Mouse (Mus musculus) heart, embryonic 15.5 days (tissue): Measurements from ENCODE around the gene Stat2. TPM values are rescaled to one million over a fixed set of nuclear protein-coding genes. Genes with fewer than 3 reads are reported as not detected.
"Not testable (repeated sequence)": the region's sequence is repeated elsewhere in the genome, so short reads cannot be mapped to it uniquely, and the experiment has no call there.

Source experiments
- ATAC-seq: fragments of 200-750 bp; cut with Nextera tagmentation; replicated peaks from 2 replicates; pipeline ENCODE4 v1.8.0; 2017; ENCODE audit warnings: low read depth, moderate TSS enrichment; ENCODE audit not compliant: insufficient number of reproducible peaks, insufficient read depth, low FRiP score
- H3K27ac ChIP-seq: fragments of 300-500 bp; sonication (generic); 2 replicates; pipeline ENCODE4 v1.5.1; 2015; ENCODE audit warnings: mild to moderate bottlenecking, inconsistent platforms
- H3K27me3 ChIP-seq: fragments of 300-500 bp; sonication (generic); 2 replicates; pipeline ENCODE4 v1.6.1; 2015; ENCODE audit warnings: inconsistent platforms
- H3K36me3 ChIP-seq: fragments of 300-500 bp; sonication (generic); 2 replicates; pipeline ENCODE4 v1.6.1; 2015; ENCODE audit warnings: mild to moderate bottlenecking, inconsistent platforms
- H3K4me1 ChIP-seq: fragments of 300-500 bp; sonication (generic); replicated peaks from 2 replicates; pipeline ENCODE4 v1.6.1; 2015; ENCODE audit warnings: inconsistent platforms
- H3K4me2 ChIP-seq: fragments of 300-500 bp; sonication (generic); 2 replicates; pipeline ENCODE4 v1.6.1; 2015; ENCODE audit warnings: inconsistent platforms, mild to moderate bottlenecking, moderate library complexity
- H3K4me3 ChIP-seq: fragments of 300-500 bp; sonication (generic); 2 replicates; pipeline ENCODE4 v1.5.1; 2015; ENCODE audit warnings: mild to moderate bottlenecking, inconsistent platforms
- H3K9ac ChIP-seq: fragments of 300-500 bp; sonication (generic); 2 replicates; pipeline ENCODE4 v1.6.1; 2015; ENCODE audit warnings: mild to moderate bottlenecking, inconsistent platforms
- H3K9me3 ChIP-seq: fragments of 300-500 bp; sonication (generic); replicated peaks from 2 replicates; pipeline ENCODE4 v1.6.1; 2016; ENCODE audit warnings: inconsistent platforms
- WGBS: fragments of 180-500 bp; shearing (Covaris S2); methylation state at CpG from one replicate; pipeline ENCODE4 v1.1.7; 2015; ENCODE audit warnings: mixed read lengths; 5-methylcytosine and 5-hydroxymethylcytosine counted together
- polyA plus RNA-seq: library from polyadenylated mRNA; unstranded; fragments of >200 nt; fragmentation: Nextera tagmentation; extraction: Ambion mirVana; gene quantifications from 2 replicates; pipeline ENCODE4 v1.2.1, GENCODE M21; 2015

Gene Stat2
- polyA plus RNA-seq, 1 experiment from 2014 or later: 9.6 TPM

GRCm38 (mm10) chr10:128280943-128281342 is 10.6 kb downstream of the Stat2 start:
- Histone ChIP-seq H3K36me3 (peaks cover 59% of the 10 kb centered on the region), H3K9ac (no peak overlapping the region), H3K9me3 (no peaks in the 10 kb centered on the region), H3K4me2 (no peak overlapping the region), H3K4me3 (no peak overlapping the region), H3K27ac (no peak overlapping the region), H3K4me1 (no peaks in the 10 kb centered on the region), H3K27me3 (no peaks in the 10 kb centered on the region)
- 83% methylated on average over 6 of the region's 6 CpGs for WGBS
- no peak for ATAC-seq

GRCm38 (mm10) chr10:128281682-128282081 is 11.3 kb downstream of the Stat2 start:
- H3K4me3 ChIP-seq: no peak overlapping the region
- no peak for ATAC-seq
- no peak overlapping the region for H3K4me2 ChIP-seq
- no peaks in the 10 kb centered on the region for H3K9me3 ChIP-seq
- peaks cover 58% of the 10 kb centered on the region for H3K36me3 ChIP-seq
- WGBS: 86% methylated on average over 14 of the region's 14 CpGs
- no peaks in the 10 kb centered on the region for H3K27me3 ChIP-seq
- H3K9ac ChIP-seq: no peak overlapping the region
- no peak overlapping the region for H3K27ac ChIP-seq
- no peaks in the 10 kb centered on the region for H3K4me1 ChIP-seq

GRCm38 (mm10) chr10:128282886-128283450 is 12.6 kb downstream of the Stat2 start:
- 85% methylated on average over 20 of the region's 20 CpGs for WGBS
- Histone ChIP-seq H3K36me3 (peaks cover 65% of the 10 kb centered on the region), H3K9ac (no peak overlapping the region)

DNA sequence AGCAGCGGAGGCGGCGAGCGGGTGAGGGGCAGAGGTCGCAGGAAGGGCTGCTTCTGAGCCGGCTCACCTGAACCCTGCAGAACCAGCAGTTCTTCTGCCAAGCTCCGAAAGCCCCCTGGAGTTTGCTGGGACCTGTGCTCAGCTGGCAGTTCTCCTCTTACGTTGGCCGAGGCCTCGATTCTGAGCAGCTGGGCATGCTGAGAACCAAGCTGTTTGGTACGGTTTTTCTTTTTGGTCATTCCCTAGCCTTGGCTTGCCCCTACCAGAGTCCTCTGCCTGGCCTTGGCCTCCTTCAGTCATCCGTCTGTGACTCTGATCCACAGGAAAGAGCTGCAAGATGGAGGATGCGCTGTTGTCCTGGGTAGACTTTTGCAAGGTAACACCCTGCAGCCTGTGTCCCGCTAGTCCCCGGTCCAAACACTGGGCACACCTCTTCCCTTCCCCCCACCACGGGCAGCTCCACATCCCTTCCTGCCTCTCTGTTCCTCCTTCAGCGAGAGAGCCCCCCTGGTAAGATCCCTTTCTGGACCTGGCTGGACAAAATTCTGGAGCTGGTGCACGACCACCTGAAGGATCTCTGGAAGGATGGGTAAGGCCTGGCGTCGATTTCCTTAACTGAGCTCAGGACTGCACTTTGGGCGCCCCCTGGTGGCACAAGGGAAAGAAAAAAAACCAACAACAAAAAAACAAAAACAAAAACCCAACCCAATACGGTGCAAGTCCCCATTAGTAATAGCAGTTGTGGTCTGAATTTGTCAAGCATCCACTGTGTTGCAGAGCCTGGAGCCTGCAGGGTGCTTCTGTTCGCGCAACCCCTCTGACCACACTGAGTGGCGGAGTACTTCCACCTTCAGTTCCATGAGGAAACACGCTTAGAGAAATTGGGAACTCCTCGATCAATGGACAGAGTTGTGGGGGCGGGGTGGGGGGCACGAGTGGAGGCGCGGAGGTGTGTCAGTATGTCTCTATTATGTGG is 13.5 kb downstream of the Stat2 start:
- 65% methylated on average over 31 of the region's 31 CpGs for WGBS
- Histone ChIP-seq H3K27me3 (no peaks in the 10 kb centered on the region), H3K27ac (no peak overlapping the region), H3K9me3 (no peaks in the 10 kb centered on the region), H3K4me3 (no peak overlapping the region), H3K4me1 (no peaks in the 10 kb centered on the region), H3K4me2 (no peak overlapping the region), H3K9ac (no peak overlapping the region), H3K36me3 (peaks cover 67% of the 10 kb centered on the region)
- no peak for ATAC-seq

More at GRCm38 (mm10) chr10:128282886-128283450, 12.6 kb downstream of the Stat2 start:
- Histone ChIP-seq H3K27me3 (no peaks in the 10 kb centered on the region), H3K4me1 (no peaks in the 10 kb centered on the region), H3K4me2 (no peak overlapping the region), H3K4me3 (no peak overlapping the region), H3K27ac (no peak overlapping the region), H3K9me3 (no peaks in the 10 kb centered on the region)
- no peak for ATAC-seq

GRCm38 (mm10) chr10:128290594-128290993 is 20.2 kb downstream of the Stat2 start:
- 73% methylated on average over 1 of the region's 1 CpGs for WGBS
- H3K36me3 ChIP-seq: peaks cover 34% of the 10 kb centered on the region
- not testable (repeated sequence) for H3K9me3 ChIP-seq, H3K9ac ChIP-seq, H3K27ac ChIP-seq, H3K4me3 ChIP-seq, H3K4me2 ChIP-seq, H3K27me3 ChIP-seq, ATAC-seq, H3K4me1 ChIP-seq

- Histone ChIP-seq H3K4me2 (peak overlapping the region; percentile 45), H3K27ac (peak overlapping the region; percentile 79), H3K9ac (0 out of 2 replicates have a peak overlapping the region, but pooled peaks have one; percentile 7), H3K4me1 (peaks cover 20% of the 10 kb centered on the region), H3K36me3 (peaks cover 10% of the 10 kb centered on the region), H3K4me3 (no peak overlapping the region), H3K9me3 (no peaks in the 10 kb centered on the region), H3K27me3 (no peaks in the 10 kb centered on the region)
- 67% methylated on average over 13 of the region's 13 CpGs for WGBS
- ATAC-seq: no peak
Observed at GRCm38 (mm10) chr10:128296370-128297090, 26.2 kb downstream of the Stat2 start.

DNA sequence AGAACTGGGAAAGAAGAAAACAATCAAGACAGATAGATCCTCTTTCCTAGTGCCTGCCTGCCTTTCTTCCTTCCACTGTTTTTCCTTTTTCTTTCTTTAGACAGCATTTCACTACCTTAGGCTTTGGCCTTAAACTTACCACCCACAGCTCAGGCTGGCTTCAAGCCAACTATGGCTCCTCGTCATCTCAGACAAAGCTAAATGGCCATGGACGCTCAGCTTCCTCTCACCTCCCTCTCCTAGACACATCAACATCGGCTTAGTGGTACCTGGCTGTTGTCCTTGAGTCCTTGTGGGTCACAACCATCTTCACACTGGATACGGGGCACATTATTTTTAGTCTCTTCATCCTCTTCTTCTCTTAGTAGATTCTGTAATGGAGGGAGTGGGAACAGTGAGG is 26.9 kb downstream of the Stat2 start:
- H3K4me1 ChIP-seq: peaks cover 21% of the 10 kb centered on the region

DNA sequence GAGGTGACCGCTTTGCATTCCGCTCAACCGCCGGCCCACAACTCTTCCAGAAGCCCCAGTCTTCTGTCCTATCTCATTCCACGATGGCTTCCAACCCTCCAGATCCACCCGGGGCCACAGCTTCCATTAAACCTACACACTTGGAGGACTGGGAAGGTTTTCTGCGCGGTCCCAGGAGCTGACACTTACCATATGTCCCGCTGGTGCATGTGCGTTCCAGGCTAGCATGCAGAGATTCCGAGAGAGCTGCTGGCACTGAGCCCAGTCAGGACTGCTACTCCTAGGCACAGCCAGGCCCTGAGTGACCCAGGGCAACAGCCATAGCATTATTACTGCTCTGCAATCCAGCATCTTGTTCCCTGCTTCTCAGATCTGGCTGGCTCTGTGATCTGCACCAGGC is 27.3 kb downstream of the Stat2 start:
- Histone ChIP-seq H3K4me2 (peak overlapping the region; percentile 45), H3K4me1 (peaks cover 25% of the 10 kb centered on the region), H3K9ac (no peak overlapping the region), H3K27ac (peak overlapping the region; percentile 79), H3K9me3 (no peaks in the 10 kb centered on the region), H3K27me3 (no peaks in the 10 kb centered on the region), H3K4me3 (peak overlapping the region; percentile 29), H3K36me3 (no peaks in the 10 kb centered on the region; the same call in 1 of the 2 replicates)
- 50% methylated on average over 11 of the region's 11 CpGs for WGBS
- peak; percentile 87 for ATAC-seq

More for the DNA sequence above, 26.9 kb downstream of the Stat2 start:
- Histone ChIP-seq H3K9ac (0 out of 2 replicates have a peak overlapping the region, but pooled peaks have one; percentile 7), H3K27me3 (no peaks in the 10 kb centered on the region), H3K9me3 (no peaks in the 10 kb centered on the region), H3K36me3 (peaks cover 3% of the 10 kb centered on the region), H3K27ac (peak overlapping the region; percentile 79), H3K4me3 (peak overlapping the region; percentile 29), H3K4me2 (peak overlapping the region; percentile 45)
- ATAC-seq: no peak
- WGBS: 47% methylated on average over 4 of the region's 4 CpGs

- no peaks in the 10 kb centered on the region for H3K9me3 ChIP-seq
- no peaks in the 10 kb centered on the region for H3K27me3 ChIP-seq
- no peak overlapping the region for H3K9ac ChIP-seq
- H3K4me1 ChIP-seq: peaks cover 26% of the 10 kb centered on the region
- H3K4me2 ChIP-seq: no peak overlapping the region
- peak overlapping the region; percentile 79 for H3K27ac ChIP-seq
- H3K36me3 ChIP-seq: no peaks in the 10 kb centered on the region
- no peak overlapping the region for H3K4me3 ChIP-seq
- ATAC-seq: no peak
- 53% methylated on average over 6 of the region's 6 CpGs for WGBS
Observed at GRCm38 (mm10) chr10:128298243-128298642, 27.9 kb downstream of the Stat2 start.

- Histone ChIP-seq H3K9ac (no peak within 1 kb of the TSS), H3K27ac (peak within 1 kb of the TSS; percentile 79), H3K27me3 (no peaks in the 10 kb centered on the region), H3K4me2 (peak within 1 kb of the TSS; percentile 45), H3K36me3 (no peaks in the 10 kb centered on the region), H3K9me3 (no peaks in the 10 kb centered on the region), H3K4me3 (peak within 1 kb of the TSS; percentile 29), H3K4me1 (peaks cover 26% of the 10 kb centered on the region)
- ATAC-seq: no peak
- 69% methylated on average over 11 of the region's 11 CpGs for whole genome bisulfite sequencing
Observed at GRCm38 (mm10) chr10:128298702-128299171, 28.4 kb downstream of the Stat2 start, which contains the start of gene Il23a. Gene Il23a (minus strand): TSS chr10:128298752.

GRCm38 (mm10) chr10:128302357-128302756 is 32.0 kb downstream of the Stat2 start:
- no peak for ATAC-seq
- Histone ChIP-seq H3K4me3 (peak overlapping the region; percentile 68), H3K4me2 (peak overlapping the region; percentile 79), H3K4me1 (peaks cover 23% of the 10 kb centered on the region), H3K9me3 (no peaks in the 10 kb centered on the region), H3K27ac (peak overlapping the region; percentile 97), H3K9ac (peak overlapping the region; percentile 68), H3K27me3 (no peaks in the 10 kb centered on the region), H3K36me3 (no peaks in the 10 kb centered on the region)
- 31% methylated on average over 3 of the region's 3 CpGs for WGBS
